Mouse (Mus musculus) Patski (cell line): Measurements from ENCODE around the gene Fam43a. TPM values are rescaled to one million over a fixed set of nuclear protein-coding genes. Genes with fewer than 3 reads are reported as not detected.

ENCODE experiments used
- ATAC-seq: fragments of 100-300 bp; one replicate; pipeline ENCODE4 v1.8.0; 2021
- CTCF ChIA-PET: fragments of 350-600 bp; sonication (Branson Sonifier 250); formaldehyde crosslinking; loops from one replicate; lab custom pipeline; 2022; ENCODE audit warnings: inconsistent platforms; lab: Charles Lee
- POLR2A ChIA-PET: fragments of 350-600 bp; sonication (Branson Sonifier 250); formaldehyde crosslinking; loops from one replicate; lab custom pipeline; 2022; ENCODE audit warnings: antibody characterized with exemption, inconsistent platforms; lab: Charles Lee
- DNase-seq: peaks from one replicate; pipeline ENCODE4 v3.0.0-alpha.2; 2011; ENCODE audit warnings: low read depth, low spot score
- H3K27me3 ChIP-seq: fragments of 371-371 bp; one replicate; pipeline ENCODE4 v1.5.1; 2021
- CTCF ChIP-seq: fragments of 100-300 bp; IDR thresholded peaks from one replicate; pipeline ENCODE4 v1.5.1; 2021
- in situ Hi-C: fragments of 300-500 bp; cut with MboI; formaldehyde crosslinking; loops from 3 replicates; pipeline ENCODE4 v1.11.1; 2018; ENCODE audit warnings: low pct_unique_long_range_greater_than_20kb, mixed read lengths
- polyA plus RNA-seq: library from polyadenylated mRNA; unstranded; gene quantifications from one replicate; pipeline ENCODE4 v1.2.3, GENCODE M21; 2021

The Fam43a gene
- polyA plus RNA-seq, 1 experiment from 2014 or later: 94.0 TPM

GRCm38 (mm10) chr16:30645841-30646558, 46.5 kb downstream of the Fam43a start:
- DNase-seq (no peak), ATAC-seq (peak; percentile 31)
- POLR2A ChIA-PET: interaction anchor here (1.0 to 2.8 kb wide), 4 partner anchors 20 to 145 kb away, joined by 3 to 12 read pairs (median 3); partner anchors contain the start of gene Fam43a

GRCm38 (mm10) chr16:30646856-30647255, 47.3 kb downstream of the Fam43a start:
- no peak for DNase-seq
- no peak for TF ChIP-seq CTCF
- no peak for ATAC-seq
- ChIA-PET POLR2A (interaction anchor here (1.0 to 2.8 kb wide), 3 partner anchors 19 to 47 kb away, joined by 3 to 12 read pairs (median 3); partner anchors contain the start of gene Fam43a), CTCF (interaction anchor here (1.0 to 2.2 kb wide), 2 partner anchors 15 to 46 kb away, joined by 3 to 7 read pairs; no protein-coding TSS in a partner anchor)
- in situ Hi-C loops: no loop called here
- H3K27me3 ChIP-seq: no peaks in the 10 kb centered on the region

More at GRCm38 (mm10) chr16:30645841-30646558, 46.5 kb downstream of the Fam43a start:
- in situ Hi-C loops: no loop called here
- no peak for TF ChIP-seq CTCF
- CTCF ChIA-PET: interaction anchor here (0.7 to 2.2 kb wide), 5 partner anchors 13 to 67 kb away, joined by 3 to 7 read pairs (median 3); no protein-coding TSS in a partner anchor
- H3K27me3 ChIP-seq: no peaks in the 10 kb centered on the region

GRCm38 (mm10) chr16:30651292-30651691, 51.8 kb downstream of the Fam43a start:
- ATAC-seq (no peak), DNase-seq (no peak)
- no peaks in the 10 kb centered on the region for H3K27me3 ChIP-seq
- in situ Hi-C loops: no loop called here
- no peak for TF ChIP-seq CTCF
- POLR2A ChIA-PET: interaction anchor here (0.6 to 0.7 kb wide), 2 partner anchors 21 to 49 kb away, joined by 3 to 4 read pairs; no protein-coding TSS in a partner anchor
- CTCF ChIA-PET: no interaction called here

Other genes with a start within 250 kb of the Fam43a start
- gene Atp13a3, start 193.7 kb upstream of the Fam43a start, polyA plus RNA-seq: 84.9 TPM
- 8.0 TPM for gene Tmem44, start 48.9 kb upstream of the Fam43a start, polyA plus RNA-seq
- gene Lsg1, start 12.1 kb upstream of the Fam43a start, polyA plus RNA-seq: 47.8 TPM